Mouse (Mus musculus): ENCODE results near the gene Olfr1219. TPM values are rescaled to one million over a fixed set of nuclear protein-coding genes. Genes with fewer than 3 reads are reported as not detected.

The Olfr1219 gene
- polyA plus RNA-seq, 1 experiment, result not detected

- no peak within 1 kb of the TSS for H3K4me3 ChIP-seq (ENCODE audit: control insufficient read depth, insufficient read depth, low read length)
- no peaks in the 10 kb centered on the region for H3K27me3 ChIP-seq (ENCODE audit: control insufficient read depth, insufficient read depth, low read length)
- no peaks in the 10 kb centered on the region for H3K4me1 ChIP-seq (replicated peaks; ENCODE audit: control insufficient read depth, insufficient read depth, low read length)
- no peak for TF ChIP-seq POLR2A (IDR thresholded peaks at IDR 0.05; ENCODE audit: control insufficient read depth, extremely low read depth, insufficient read depth, low read length, poor library complexity)
- no peak for TF ChIP-seq CTCF (IDR thresholded peaks at IDR 0.05; ENCODE audit: borderline replicate concordance, control insufficient read depth, extremely low read depth, insufficient read depth, low read length, poor library complexity)
- no peaks in the 10 kb centered on the region for H3K36me3 ChIP-seq (ENCODE audit: control insufficient read depth, insufficient read depth, low read length)
- no peak within 1 kb of the TSS for H3K27ac ChIP-seq (ENCODE audit: control insufficient read depth, insufficient read depth, low read length)
- DNase-seq, result no peak
Measured at GRCm38 (mm10) chr2:89061087-89061486, 22.2 kb downstream of the Olfr1219 start, which contains the start of gene Olfr1218. Olfr1218 (minus strand) TSS chr2:89061187.

- Histone ChIP-seq H3K4me3 (ENCODE audit: control insufficient read depth, insufficient read depth, low read length) (no peak within 1 kb of the TSS), H3K4me1 (replicated peaks; ENCODE audit: control insufficient read depth, insufficient read depth, low read length) (no peaks in the 10 kb centered on the region), H3K27ac (ENCODE audit: control insufficient read depth, insufficient read depth, low read length) (no peak within 1 kb of the TSS), H3K27me3 (ENCODE audit: control insufficient read depth, insufficient read depth, low read length) (no peaks in the 10 kb centered on the region), H3K36me3 (ENCODE audit: control insufficient read depth, insufficient read depth, low read length) (no peaks in the 10 kb centered on the region)
- 64% methylated on average over 2 of the region's 2 CpGs for WGBS
- DNase-seq, result no peak
- TF ChIP-seq CTCF (IDR thresholded peaks at IDR 0.05; ENCODE audit: borderline replicate concordance, control insufficient read depth, extremely low read depth, insufficient read depth, low read length, poor library complexity) (no peak), POLR2A (IDR thresholded peaks at IDR 0.05; ENCODE audit: control insufficient read depth, extremely low read depth, insufficient read depth, low read length, poor library complexity) (no peak)
Measured at GRCm38 (mm10) chr2:89031965-89032364, 51.3 kb downstream of the Olfr1219 start, which contains the start of gene Olfr1217. Olfr1217 (minus strand) TSS chr2:89032065.

Other genes starting within 250 kb of the Olfr1219 start
- gene Olfr1204, start 234.2 kb downstream of the Olfr1219 start, polyA plus RNA-seq (2012; rRNA removed), result not detected in 2 replicates
- gene Olfr1206, start 220.3 kb downstream of the Olfr1219 start, polyA plus RNA-seq (2012; rRNA removed), result not detected in 2 replicates
- gene Olfr1208, start 181.2 kb downstream of the Olfr1219 start, polyA plus RNA-seq (2012; rRNA removed), result not detected in 2 replicates
- gene Olfr1209, start 168.4 kb downstream of the Olfr1219 start, polyA plus RNA-seq (2012; rRNA removed), result not detected in 2 replicates
- not detected in 2 replicates for gene Olfr1211, start 145.4 kb downstream of the Olfr1219 start, polyA plus RNA-seq (2012; rRNA removed)
- gene Olfr1212, start 129.5 kb downstream of the Olfr1219 start, polyA plus RNA-seq (2012; rRNA removed), result not detected in 2 replicates
- not detected in 2 replicates for gene Gm13762, start 103.2 kb downstream of the Olfr1219 start, polyA plus RNA-seq (2012; rRNA removed)
- gene Olfr1214, start 90.9 kb downstream of the Olfr1219 start, polyA plus RNA-seq (2012; rRNA removed), result not detected in 2 replicates
- not detected in 2 replicates for gene Olfr1215, start 76.5 kb downstream of the Olfr1219 start, polyA plus RNA-seq (2012; rRNA removed)
- not detected in 2 replicates for gene Olfr1216, start 65.2 kb downstream of the Olfr1219 start, polyA plus RNA-seq (2012; rRNA removed)
- not detected in 2 replicates for gene Olfr1217, start 51.4 kb downstream of the Olfr1219 start, polyA plus RNA-seq (2012; rRNA removed)
- gene Olfr1218, start 22.3 kb downstream of the Olfr1219 start, polyA plus RNA-seq (2012; rRNA removed), result not detected in 2 replicates
- gene Olfr1220, start 23.3 kb upstream of the Olfr1219 start, polyA plus RNA-seq (2012; rRNA removed), result not detected in 2 replicates
- not detected in 2 replicates for gene Olfr1221, start 33.8 kb upstream of the Olfr1219 start, polyA plus RNA-seq (2012; rRNA removed)
- gene Olfr1222, start 49.5 kb upstream of the Olfr1219 start, polyA plus RNA-seq (2012; rRNA removed), result not detected in 2 replicates
- gene Olfr1223, start 68.0 kb upstream of the Olfr1219 start, polyA plus RNA-seq (2012; rRNA removed), result not detected in 2 replicates
- gene Olfr1224-ps1, start 80.6 kb upstream of the Olfr1219 start, polyA plus RNA-seq (2012; rRNA removed), result not detected in 2 replicates
- not detected in 2 replicates for gene Olfr1225, start 91.2 kb upstream of the Olfr1219 start, polyA plus RNA-seq (2012; rRNA removed)
- not detected in 2 replicates for gene Olfr1226, start 116.5 kb upstream of the Olfr1219 start, polyA plus RNA-seq (2012; rRNA removed)
- not detected in 2 replicates for gene Olfr1228, start 170.5 kb upstream of the Olfr1219 start, polyA plus RNA-seq (2012; rRNA removed)
- gene Olfr1229, start 204.5 kb upstream of the Olfr1219 start, polyA plus RNA-seq (2012; rRNA removed), result not detected in 2 replicates
- gene Olfr1230, start 213.8 kb upstream of the Olfr1219 start, polyA plus RNA-seq (2012; rRNA removed), result not detected in 2 replicates
- gene Olfr1231, start 223.6 kb upstream of the Olfr1219 start, polyA plus RNA-seq (2012; rRNA removed), result not detected in 2 replicates
- not detected in 2 replicates for gene Olfr1232, start 246.2 kb upstream of the Olfr1219 start, polyA plus RNA-seq (2012; rRNA removed)